Mouse (Mus musculus) CH12.LX (cell line): ENCODE data around the gene Tspan5. TPM values are rescaled to one million over a fixed set of nuclear protein-coding genes. Genes with fewer than 3 reads are reported as not detected.

Source experiments
- DNase-seq: peaks from one replicate; pipeline ENCODE4 v3.0.0-alpha.2; 2013; ENCODE audit errors: extremely low read depth
- H3K27ac ChIP-seq: 2 replicates; pipeline ENCODE4 v1.5.1; 2012; ENCODE audit warnings: low read depth, mild to moderate bottlenecking, control low read depth, moderate library complexity; ENCODE audit not compliant: insufficient read depth
- H3K27me3 ChIP-seq: replicated peaks from 2 replicates; pipeline ENCODE3; 2012; ENCODE audit warnings: inconsistent platforms
- H3K36me3 ChIP-seq, 2 experiments: replicated peaks in 1 of 2; 2 replicates each; pipeline versions ENCODE3 to v1.6.1; 2012; ENCODE audit warnings: inconsistent platforms in 1 of 2, low read length in 1 of 2, mild to moderate bottlenecking in 1 of 2, mixed read lengths in 1 of 2, moderate library complexity in 1 of 2; ENCODE audit not compliant: control insufficient read depth in 1 of 2, insufficient read depth in 1 of 2
- H3K4me1 ChIP-seq, 2 experiments: 2 replicates each; pipeline ENCODE4 v1.6.1; 2012; ENCODE audit warnings: inconsistent platforms in 1 of 2, moderate library complexity in 1 of 2; ENCODE audit not compliant: insufficient read depth in 2 of 2, control insufficient read depth in 1 of 2
- H3K4me2 ChIP-seq: 2 replicates; pipeline ENCODE4 v1.6.1; 2012; ENCODE audit warnings: low read depth, mild to moderate bottlenecking, control low read depth; ENCODE audit not compliant: poor library complexity, insufficient read depth, severe bottlenecking
- H3K4me3 ChIP-seq, 3 experiments: fragments of 150-350 bp in 1 of 3; sonication (generic) in 1 of 3; replicated peaks in 1 of 3; 2 replicates each; pipeline versions ENCODE3 to v1.5.1; 2011 to 2012; ENCODE audit warnings: low read depth in 2 of 3, low read length in 2 of 3, mild to moderate bottlenecking in 2 of 3, moderate library complexity in 2 of 3, control low read depth in 1 of 3, improper control_type of control experiment in 1 of 3, inconsistent platforms in 1 of 3, mixed read lengths in 1 of 3; ENCODE audit not compliant: poor library complexity in 1 of 3
- H3K79me2 ChIP-seq: replicated peaks from 2 replicates; pipeline ENCODE4 v1.6.1; 2012; ENCODE audit warnings: mild to moderate bottlenecking, moderate library complexity; ENCODE audit not compliant: control insufficient read depth, poor library complexity, insufficient read depth, severe bottlenecking; ENCODE audit errors: extremely low read depth
- H3K9ac ChIP-seq: 2 replicates; pipeline ENCODE4 v1.6.1; 2012; ENCODE audit warnings: low read depth, mild to moderate bottlenecking, control low read depth, moderate library complexity; ENCODE audit not compliant: insufficient read depth
- H3K9me3 ChIP-seq: replicated peaks from 2 replicates; pipeline ENCODE3; 2012; ENCODE audit warnings: low read length, inconsistent platforms, mixed read lengths
- BHLHE40 ChIP-seq: IDR thresholded peaks from 2 replicates; pipeline ENCODE4 v1.6.1; 2011; ENCODE audit warnings: mild to moderate bottlenecking, low read depth, low read length, improper control_type of control experiment
- CTCF ChIP-seq, 2 experiments: IDR thresholded peaks in 1 of 2; conservative IDR thresholded peaks in 1 of 2; 2 replicates each; pipeline ENCODE4 v1.5.1; 2011 to 2012; ENCODE audit warnings: low read depth in 2 of 2, low read length in 2 of 2, improper control_type of control experiment in 1 of 2, inconsistent platforms in 1 of 2, mild to moderate bottlenecking in 1 of 2, moderate library complexity in 1 of 2
- ETS1 ChIP-seq: conservative IDR thresholded peaks from 2 replicates; pipeline ENCODE4 v1.6.1; 2012; ENCODE audit warnings: low read depth, mild to moderate bottlenecking, inconsistent platforms, low read length, improper control_type of control experiment, moderate library complexity
- HCFC1 ChIP-seq: IDR thresholded peaks from 2 replicates; pipeline ENCODE4 v1.6.1; 2012; ENCODE audit warnings: low read depth, mild to moderate bottlenecking, inconsistent platforms, low read length, improper control_type of control experiment
- JUN ChIP-seq: IDR thresholded peaks from 2 replicates; pipeline ENCODE4 v1.6.1; 2011; ENCODE audit warnings: low read depth, mild to moderate bottlenecking, low read length, improper control_type of control experiment, moderate library complexity; ENCODE audit not compliant: insufficient read depth
- JUND ChIP-seq: conservative IDR thresholded peaks from 2 replicates; pipeline ENCODE4 v1.6.1; 2011; ENCODE audit warnings: low read depth, low read length, improper control_type of control experiment
- KAT2A ChIP-seq: IDR thresholded peaks from 2 replicates; pipeline ENCODE4 v1.6.1; 2012; ENCODE audit warnings: low read length, improper control_type of control experiment, inconsistent platforms; ENCODE audit not compliant: insufficient replicate concordance
- MAX ChIP-seq: IDR thresholded peaks from 2 replicates; pipeline ENCODE4 v1.6.1; 2011; ENCODE audit warnings: low read length, improper control_type of control experiment
- MEF2A ChIP-seq: IDR thresholded peaks from 2 replicates; pipeline ENCODE4 v1.6.1; 2014; ENCODE audit warnings: low read depth, mild to moderate bottlenecking, inconsistent platforms, low read length, improper control_type of control experiment, borderline replicate concordance
- MXI1 ChIP-seq: IDR thresholded peaks from 2 replicates; pipeline ENCODE4 v1.6.1; 2011; ENCODE audit warnings: mild to moderate bottlenecking, low read depth, low read length, improper control_type of control experiment
- PAX5 ChIP-seq: IDR thresholded peaks from 2 replicates; pipeline ENCODE4 v1.6.1; 2012; ENCODE audit warnings: low read length, inconsistent platforms, mixed read lengths
- POLR2A ChIP-seq: IDR thresholded peaks from 2 replicates; pipeline ENCODE4 v1.6.1; 2011; ENCODE audit warnings: low read depth, mild to moderate bottlenecking, improper control_type of control experiment, low read length
- POLR2AphosphoS2 ChIP-seq: IDR thresholded peaks from 2 replicates; pipeline ENCODE4 v1.6.1; 2011; ENCODE audit warnings: low read depth, low read length, improper control_type of control experiment
- TCF12 ChIP-seq: IDR thresholded peaks from 2 replicates; pipeline ENCODE4 v1.6.1; 2014; ENCODE audit warnings: low read depth, mild to moderate bottlenecking, inconsistent platforms, low read length, improper control_type of control experiment
- USF2 ChIP-seq: conservative IDR thresholded peaks from 2 replicates; pipeline ENCODE4 v1.6.1; 2011; ENCODE audit warnings: low read depth, low read length, improper control_type of control experiment
- ZC3H11A ChIP-seq: IDR thresholded peaks from 2 replicates; pipeline ENCODE4 v1.6.1; 2012; ENCODE audit warnings: low read depth, mild to moderate bottlenecking, inconsistent platforms, low read length, improper control_type of control experiment
- dilution Hi-C: fragments of 300-500 bp; cut with MboI; formaldehyde crosslinking; loops from 2 replicates; pipeline ENCODE4 v1.14.3; 2020; ENCODE audit warnings: low sequenced_read_pairs; ENCODE audit not compliant: extremely low pct_unique_long_range_greater_than_20kb, extremely low pct_ligation_motif_present
- in situ Hi-C: fragments of 300-500 bp; cut with MboI; formaldehyde crosslinking; loops from 3 replicates; pipeline ENCODE4 v1.14.3; 2019; ENCODE audit warnings: low sequenced_read_pairs, low pct_ligation_motif_present, low pct_unique_long_range_greater_than_20kb, mixed read lengths
- polyA plus RNA-seq: library from polyadenylated mRNA; unstranded; fragments of >175 nt; gene quantifications from 2 replicates; pipeline ENCODE4 v1.2.1, GENCODE M21; 2012; ENCODE audit warnings: low read depth; ENCODE audit not compliant: insufficient read length
- total RNA-seq, 2 experiments: library from RNA; depleted of rRNA; stranded (reverse); fragments of 300-350 nt in 1 of 2; fragments of >200 nt in 1 of 2; gene quantifications; 2 replicates each; pipeline ENCODE4 v1.2.3; 2012 to 2014

Gene Tspan5
- total and polyA plus RNA-seq, 3 experiments: 17.2 to 43.1 (median 25.9) TPM

- no peak for DNase-seq
- dilution Hi-C loops: no loop called here
- peaks cover 0 to 3% of the 10 kb centered on the region in 2 experiments; a peak in 2 of 4 replicates for H3K4me1 ChIP-seq
- no peaks in the 10 kb centered on the region for H3K27me3 ChIP-seq
- in situ Hi-C loops: loop anchor here (25.0 kb wide), 1 partner anchor 305 kb away; no protein-coding TSS in a partner anchor
- H3K36me3 ChIP-seq: no peaks in the 10 kb centered on the region
- H3K4me2 ChIP-seq: no peak overlapping the region
- no peaks in the 10 kb centered on the region for H3K79me2 ChIP-seq
- no peak overlapping the region for H3K27ac ChIP-seq
- no peaks in the 10 kb centered on the region for H3K9me3 ChIP-seq
- H3K9ac ChIP-seq: no peak overlapping the region
- TF ChIP-seq POLR2AphosphoS2 (no peak), KAT2A (no peak), POLR2A (no peak), HCFC1 (no peak), CTCF (conservative IDR thresholded peaks at IDR 0.05 in 1 of 2, IDR thresholded peaks at IDR 0.05 in 1 of 2; ENCODE audit: low read depth in 2 of 2, low read length in 2 of 2) (no peak), MAX (no peak), JUN (no peak), BHLHE40 (no peak), MEF2A (no peak), PAX5 (no peak), JUND (no peak), USF2 (no peak), TCF12 (no peak), MXI1 (no peak), ETS1 (no peak)
- H3K4me3 ChIP-seq: no peak overlapping the region
Measured at GRCm38 (mm10) chr3:138917016-138917415, 175.0 kb downstream of the Tspan5 start.

- H3K36me3 ChIP-seq: no peaks in the 10 kb centered on the region
- H3K4me1 ChIP-seq: no peaks in the 10 kb centered on the region
- H3K9ac ChIP-seq: no peak overlapping the region
- no peaks in the 10 kb centered on the region for H3K27me3 ChIP-seq
- H3K79me2 ChIP-seq: no peaks in the 10 kb centered on the region
- H3K27ac ChIP-seq: no peak overlapping the region
- no peak overlapping the region for H3K4me2 ChIP-seq
- no peak overlapping the region for H3K4me3 ChIP-seq
- H3K9me3 ChIP-seq: no peaks in the 10 kb centered on the region
- in situ Hi-C loops (loop anchor here (25.0 kb wide), 1 partner anchor 306 kb away; no protein-coding TSS in a partner anchor), dilution Hi-C loops (no loop called here)
- DNase-seq: no peak
- TF ChIP-seq BHLHE40 (no peak), ZC3H11A (no peak), HCFC1 (no peak)
Measured at GRCm38 (mm10) chr3:138918241-138918640, 176.2 kb downstream of the Tspan5 start.
